Mouse (Mus musculus) erythroid progenitor cell, adult 5-6 weeks (primary cell): ENCODE measurements around the gene Wnt7a. TPM values are rescaled to one million over a fixed set of nuclear protein-coding genes. Genes with fewer than 3 reads are reported as not detected.

Source experiments
- ATAC-seq: replicated peaks from 2 replicates; pipeline ENCODE4 v1.8.0; 2016; ENCODE audit warnings: moderate number of reproducible peaks, mild to moderate bottlenecking, moderate TSS enrichment, inconsistent platforms; ENCODE audit not compliant: poor library complexity, low FRiP score, severe bottlenecking
- total RNA-seq, 2 experiments: library from RNA; stranded (forward) in 1 of 2; stranded (reverse) in 1 of 2; fragments of 150-400 nt in 1 of 2; fragments of 186-747, 209-891 nt in 1 of 2; gene quantifications; 2 replicates each; pipeline versions ENCODE4 v1.2.3 to v1.2.4; 2015 to 2017; ENCODE audit warnings: low replicate concordance in 2 of 2

Wnt7a gene
- total RNA-seq (2015; ENCODE audit: low replicate concordance) (not detected in 2 replicates), total RNA-seq (2017; ENCODE audit: low replicate concordance) (not detected in 2 replicates)

DNA sequence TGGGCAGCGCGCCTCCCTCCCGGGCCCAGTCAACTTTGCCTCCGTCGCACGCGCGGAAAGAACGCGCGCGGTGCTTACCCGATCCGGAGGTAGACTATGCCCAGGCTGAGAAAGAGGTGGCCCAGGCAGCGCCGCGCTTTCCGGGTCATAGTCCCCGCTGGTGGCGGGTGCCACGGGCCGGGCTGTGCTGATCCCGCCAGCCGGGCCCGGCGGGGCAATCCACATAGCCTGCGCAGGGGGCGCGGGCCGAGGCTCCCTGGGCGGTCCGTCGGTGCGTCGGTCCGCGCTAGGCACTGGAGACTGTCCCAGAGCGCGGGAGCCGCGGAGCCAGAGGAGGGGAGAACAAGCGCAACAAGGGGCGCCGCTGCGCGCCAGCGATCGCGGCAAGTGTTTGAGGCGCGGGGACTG lies at the start of gene Wnt7a:
TSS of gene Wnt7a (minus strand) at position 403 of the 408 bp plus-strand sequence.
- no peak for ATAC-seq

DNA sequence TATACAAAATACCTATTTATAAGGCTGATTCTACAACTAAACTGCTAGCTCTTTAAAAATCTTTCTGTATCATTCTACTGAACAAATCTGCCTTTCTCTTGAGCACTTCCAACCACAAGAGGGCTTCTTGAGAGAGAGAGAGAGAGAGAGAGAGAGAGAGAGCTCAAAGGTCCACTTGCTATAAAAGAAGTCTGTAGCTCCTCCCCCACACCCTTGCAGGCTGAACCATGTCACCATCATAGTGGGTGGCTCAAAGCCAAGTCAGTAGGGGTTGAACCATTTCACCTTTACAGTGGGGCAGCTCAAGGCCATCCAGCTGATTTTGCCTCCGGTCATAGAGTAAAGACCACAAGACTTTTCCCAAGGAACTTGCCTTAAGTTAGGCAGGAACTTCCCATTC lies 48.3 kb upstream of the Wnt7a start:
- ATAC-seq: 0 out of 2 replicates have a peak, but pooled peaks have one; percentile 19

- ATAC-seq: no peak
These were observed 43.4 kb upstream of the Wnt7a start for GRCm38 (mm10) chr6:91454546-91454945.

GRCm38 (mm10) chr6:91452056-91452455 lies 40.9 kb upstream of the Wnt7a start:
- ATAC-seq: no peak

DNA sequence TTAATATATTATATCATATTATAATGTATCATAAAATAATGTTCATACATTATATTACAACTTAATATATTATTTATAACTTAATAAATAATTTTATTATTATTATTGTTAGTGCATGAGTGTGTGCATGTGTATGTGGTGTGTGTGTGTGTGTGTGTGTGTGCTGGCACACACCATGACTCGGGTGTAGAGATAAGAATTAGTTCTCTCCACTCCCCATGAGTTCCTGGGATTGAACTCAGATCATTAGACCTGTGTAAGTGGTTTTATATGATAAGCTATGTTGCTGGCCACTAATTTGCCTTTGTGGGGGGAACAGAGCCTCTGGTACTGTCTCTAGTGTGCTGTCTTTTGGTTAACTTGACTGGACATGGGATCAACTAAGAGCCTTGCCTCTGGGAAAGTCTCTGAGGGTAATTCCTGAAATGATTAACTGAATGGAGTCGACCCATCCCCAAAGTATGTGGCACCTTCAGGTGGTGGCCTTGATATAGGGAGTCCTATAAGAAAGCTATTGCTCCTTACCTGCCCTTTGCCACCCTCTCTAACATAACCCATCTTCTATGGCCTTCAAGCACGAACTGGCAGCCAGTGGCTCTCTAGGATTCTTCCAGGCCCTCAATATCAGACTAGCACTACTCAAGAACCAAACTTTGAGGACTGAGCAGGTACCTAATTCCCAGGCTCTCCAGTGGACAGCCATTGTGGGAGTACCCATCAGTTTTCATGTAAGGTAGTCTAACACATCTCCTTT lies 38.5 kb upstream of the Wnt7a start:
- ATAC-seq: no peak

DNA sequence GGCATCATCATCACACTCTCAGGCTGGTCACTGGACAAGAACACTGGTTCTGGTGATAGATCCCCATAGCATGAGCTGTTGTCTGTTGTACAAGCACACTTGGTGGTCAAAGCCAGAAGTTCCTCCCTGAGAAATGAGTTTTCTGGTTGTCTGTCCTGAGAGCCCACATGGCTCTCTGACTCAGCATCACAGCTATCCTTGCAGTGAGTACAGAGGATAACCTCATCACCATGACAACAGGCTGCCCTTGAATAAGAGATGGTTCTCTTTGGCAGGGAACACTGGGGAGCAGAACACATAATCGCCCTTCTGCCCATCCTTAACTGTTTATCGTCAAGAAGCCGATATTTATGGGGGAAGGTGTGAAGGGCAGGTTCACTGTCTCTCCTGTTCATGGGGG lies 34.2 kb upstream of the Wnt7a start:
- no peak for ATAC-seq

DNA sequence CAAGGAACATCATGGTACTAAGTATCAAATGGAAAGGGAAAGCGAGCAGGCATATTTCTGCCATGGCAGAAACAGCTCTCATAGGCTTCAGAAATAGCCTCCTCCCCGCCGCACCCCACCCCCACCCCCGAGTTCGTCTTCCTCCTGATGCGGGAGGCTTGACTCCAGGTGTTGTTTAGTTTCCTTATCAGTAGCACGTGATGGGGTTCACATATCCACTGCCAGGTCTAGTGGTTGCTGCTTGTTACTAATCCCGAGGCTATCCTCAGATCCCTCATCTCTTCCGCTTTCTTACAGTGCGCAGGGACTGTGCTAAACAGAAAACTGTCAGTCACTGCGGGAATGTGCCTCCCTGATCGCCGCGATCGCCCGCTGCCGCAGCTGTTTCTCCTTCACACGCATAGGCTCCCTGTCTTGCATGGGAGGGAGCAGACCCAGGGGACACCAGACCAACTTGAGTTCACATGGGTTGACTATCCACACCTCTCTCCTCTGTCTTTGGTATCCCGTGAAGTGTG lies 30.0 kb upstream of the Wnt7a start:
- peak; percentile 37 for ATAC-seq

- ATAC-seq: peak; percentile 93
These were observed 29.4 kb upstream of the Wnt7a start for GRCm38 (mm10) chr6:91440474-91441144.

- no peak for ATAC-seq
These were observed 13.0 kb upstream of the Wnt7a start for GRCm38 (mm10) chr6:91424151-91424550.

DNA sequence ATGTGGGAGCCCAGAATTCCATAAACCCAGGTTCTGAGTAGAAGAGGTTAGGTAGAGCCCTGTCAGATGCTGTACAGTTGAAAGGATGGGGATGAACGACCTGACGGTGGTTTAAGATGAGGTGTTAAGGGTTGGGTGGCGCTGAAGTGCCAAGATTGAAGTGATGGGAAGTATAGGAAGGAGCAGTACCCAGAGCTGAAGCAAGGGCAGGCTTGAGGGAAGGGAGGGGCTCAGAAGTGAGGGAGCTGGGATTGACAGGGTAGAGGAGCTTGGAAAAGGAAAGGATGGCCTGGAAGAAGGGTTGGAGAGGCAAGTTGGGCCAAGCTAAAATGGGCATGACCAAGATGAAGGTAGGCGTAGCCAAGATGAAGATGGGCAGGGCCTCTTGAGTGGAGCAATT lies 10.5 kb upstream of the Wnt7a start:
- no peak for ATAC-seq

- no peak for ATAC-seq
These were observed 6.2 kb upstream of the Wnt7a start for GRCm38 (mm10) chr6:91417291-91417845.

- ATAC-seq: no peak
These were observed 5.0 kb upstream of the Wnt7a start for GRCm38 (mm10) chr6:91416146-91416545.

- ATAC-seq: no peak
These were observed 3.7 kb upstream of the Wnt7a start for GRCm38 (mm10) chr6:91414890-91415289.

DNA sequence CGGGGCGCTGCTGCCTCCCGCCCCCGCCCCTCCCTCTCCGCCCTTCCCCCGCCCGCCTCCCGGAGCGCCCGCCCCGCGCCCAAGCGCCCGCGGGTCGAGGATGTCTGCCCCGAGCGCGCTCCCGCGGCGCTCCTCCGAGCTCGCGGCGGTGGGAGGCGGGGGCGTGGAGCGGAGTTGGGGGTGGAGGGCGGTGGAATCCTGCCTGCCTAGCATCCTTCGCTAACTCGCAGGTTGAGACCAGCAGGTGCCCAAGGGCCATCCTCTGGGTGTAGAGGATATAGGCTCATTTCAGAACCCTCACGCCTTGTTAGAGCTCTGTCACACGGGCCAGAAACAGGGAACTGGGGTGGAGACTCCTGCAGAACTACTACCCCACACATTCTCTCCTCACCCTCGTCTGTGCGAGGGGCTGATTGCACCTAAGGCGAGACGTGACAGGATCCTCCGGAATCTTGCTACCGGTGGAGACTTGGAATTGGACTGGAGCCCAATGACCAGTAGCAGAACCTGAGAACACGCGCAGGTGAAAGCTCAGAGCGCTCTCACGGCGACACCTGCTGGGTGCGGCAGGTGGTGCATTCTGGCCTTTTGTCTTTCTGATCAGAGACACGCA lies 312 bp upstream of the Wnt7a start:
- ATAC-seq: no peak

DNA sequence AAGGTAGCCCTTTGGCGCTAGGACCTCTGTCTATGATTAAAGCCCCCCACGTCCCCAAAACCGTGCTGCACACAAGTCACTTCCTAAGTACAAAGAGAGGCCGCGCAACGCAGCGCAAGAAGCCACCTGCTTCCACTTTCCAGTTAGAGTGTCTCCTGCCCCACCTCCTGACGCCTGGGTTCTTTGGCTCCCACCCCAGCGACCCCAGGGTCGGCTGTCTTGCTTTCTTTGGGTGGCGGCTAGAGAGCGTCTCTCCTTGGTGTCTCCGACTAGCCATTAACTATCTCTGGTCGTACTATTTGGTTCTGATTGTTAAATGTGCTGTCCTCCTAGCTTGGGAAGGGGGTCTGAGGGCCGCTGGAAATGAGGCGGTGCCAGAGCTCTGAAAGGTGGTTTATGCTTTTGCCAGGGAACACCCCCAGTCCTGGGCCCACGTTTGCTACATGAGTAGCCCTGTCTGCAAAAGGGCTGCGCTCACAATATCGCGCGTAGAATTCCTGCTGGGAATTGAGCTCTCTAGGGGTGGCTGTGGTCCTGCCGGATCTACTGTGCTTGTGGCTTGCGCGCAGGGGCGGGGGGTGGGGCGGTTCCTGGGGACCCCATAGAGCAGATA lies 889 bp downstream of the Wnt7a start:
- no peak for ATAC-seq

GRCm38 (mm10) chr6:91409448-91410167 lies 1.6 kb downstream of the Wnt7a start:
- no peak for ATAC-seq

DNA sequence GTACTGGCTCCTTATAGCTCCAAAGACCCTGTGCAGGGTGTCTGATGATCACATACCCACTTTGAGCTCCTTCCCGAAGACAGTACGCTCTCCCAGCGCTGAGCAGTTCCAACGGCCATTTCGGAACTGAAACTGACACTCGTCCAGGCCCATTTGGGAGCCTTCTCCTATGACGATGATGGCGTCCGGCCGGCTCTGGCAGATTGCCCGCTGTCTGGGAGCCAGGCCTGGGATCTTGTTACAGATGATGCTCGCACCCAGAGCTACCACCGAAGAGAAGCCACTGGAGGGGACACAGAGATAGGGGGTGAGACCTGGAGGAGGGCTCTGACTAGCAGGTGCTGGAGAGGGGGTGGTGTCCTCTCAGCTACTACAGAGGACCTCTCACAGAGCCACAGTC lies 2.5 kb downstream of the Wnt7a start:
- no peak for ATAC-seq

- ATAC-seq: no peak
These were observed 9.6 kb downstream of the Wnt7a start for GRCm38 (mm10) chr6:91401591-91401990.

- no peak for ATAC-seq
These were observed 10.6 kb downstream of the Wnt7a start for GRCm38 (mm10) chr6:91400514-91400913.
